Mouse (Mus musculus) midbrain, embryonic 15.5 days (tissue): ENCODE results near the gene Mrpl48. TPM values are rescaled to one million over a fixed set of nuclear protein-coding genes. Genes with fewer than 3 reads are reported as not detected.
"Not testable (repeated sequence)": the region's sequence is repeated elsewhere in the genome, so short reads cannot be mapped to it uniquely, and the experiment has no call there.

Experiments
- ATAC-seq: fragments of 200-750 bp; cut with Nextera tagmentation; replicated peaks from 2 replicates; pipeline ENCODE4 v1.8.0; 2017; ENCODE audit warnings: moderate TSS enrichment
- H3K27ac ChIP-seq: fragments of 300-500 bp; sonication (generic); 2 replicates; pipeline ENCODE4 v1.5.1; 2015; ENCODE audit warnings: mild to moderate bottlenecking, inconsistent platforms
- H3K27me3 ChIP-seq: fragments of 300-500 bp; sonication (generic); replicated peaks from 2 replicates; pipeline ENCODE4 v1.6.1; 2015; ENCODE audit warnings: inconsistent platforms
- H3K36me3 ChIP-seq: fragments of 300-500 bp; sonication (generic); replicated peaks from 2 replicates; pipeline ENCODE4 v1.6.1; 2015; ENCODE audit warnings: inconsistent platforms
- H3K4me1 ChIP-seq: fragments of 300-500 bp; sonication (generic); 2 replicates; pipeline ENCODE4 v1.6.1; 2015; ENCODE audit warnings: inconsistent platforms
- H3K4me2 ChIP-seq: fragments of 300-500 bp; sonication (generic); 2 replicates; pipeline ENCODE4 v1.6.1; 2015; ENCODE audit warnings: inconsistent platforms, mild to moderate bottlenecking, moderate library complexity
- H3K4me3 ChIP-seq: fragments of 300-500 bp; sonication (generic); 2 replicates; pipeline ENCODE4 v1.5.1; 2015; ENCODE audit warnings: mild to moderate bottlenecking, inconsistent platforms
- H3K9ac ChIP-seq: fragments of 300-500 bp; sonication (generic); 2 replicates; pipeline ENCODE4 v1.6.1; 2015; ENCODE audit warnings: mild to moderate bottlenecking, inconsistent platforms
- H3K9me3 ChIP-seq: fragments of 300-500 bp; sonication (generic); 2 replicates; pipeline ENCODE4 v1.6.1; 2016; ENCODE audit warnings: inconsistent platforms
- WGBS: fragments of 180-500 bp; shearing (Covaris S2); methylation state at CpG from one replicate; pipeline ENCODE4 v1.1.7; 2015; ENCODE audit warnings: mixed read lengths; 5-methylcytosine and 5-hydroxymethylcytosine counted together
- polyA plus RNA-seq: library from polyadenylated mRNA; unstranded; fragments of >200 nt; fragmentation: Nextera tagmentation; extraction: Ambion mirVana; gene quantifications from 2 replicates; pipeline ENCODE4 v1.2.1, GENCODE M21; 2015

Gene Mrpl48
- polyA plus RNA-seq, 1 experiment from 2014 or later, result 80.2 TPM

GRCm38 (mm10) chr7:100582235-100582634, 25.9 kb downstream of the Mrpl48 start:
- Histone ChIP-seq H3K27ac (peak overlapping the region; percentile 95), H3K4me1 (peaks cover 12% of the 10 kb centered on the region), H3K4me3 (peak overlapping the region; percentile 54), H3K36me3 (no peaks in the 10 kb centered on the region), H3K4me2 (peak overlapping the region; percentile 61), H3K9ac (peak overlapping the region; percentile 64), H3K27me3 (no peaks in the 10 kb centered on the region), H3K9me3 (no peaks in the 10 kb centered on the region)
- ATAC-seq, result peak; percentile 75
- WGBS, result 44% methylated on average over 7 of the region's 7 CpGs

- Histone ChIP-seq H3K4me3 (no peak overlapping the region), H3K4me1 (peaks cover 12% of the 10 kb centered on the region), H3K4me2 (no peak overlapping the region), H3K27me3 (no peaks in the 10 kb centered on the region), H3K27ac (no peak overlapping the region), H3K9me3 (no peaks in the 10 kb centered on the region), H3K9ac (no peak overlapping the region), H3K36me3 (no peaks in the 10 kb centered on the region)
- ATAC-seq, result no peak
- 59% methylated on average over 2 of the region's 2 CpGs for WGBS
Measured at GRCm38 (mm10) chr7:100578794-100579193, 29.3 kb downstream of the Mrpl48 start.

DNA sequence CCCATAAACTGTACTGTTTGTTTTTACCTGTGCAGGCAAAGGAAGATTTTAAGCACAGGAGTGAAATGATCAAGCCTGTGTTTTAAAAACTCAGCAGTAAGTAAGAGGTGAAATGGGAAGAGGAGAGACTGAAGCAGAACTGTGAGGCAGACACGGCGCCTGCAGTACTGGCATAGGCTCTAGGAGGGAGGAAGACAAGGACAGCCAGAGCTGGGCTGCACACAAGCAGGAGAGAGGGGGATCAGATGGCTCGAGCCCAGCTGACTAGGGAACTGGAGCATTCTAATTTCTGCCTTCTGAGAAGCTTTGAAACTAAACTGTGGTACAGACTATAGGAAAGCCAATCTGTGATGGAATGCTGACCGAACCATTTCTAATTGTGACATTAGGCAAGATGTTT, 35.4 kb downstream of the Mrpl48 start:
- Histone ChIP-seq H3K27ac (no peak overlapping the region), H3K27me3 (no peaks in the 10 kb centered on the region), H3K4me3 (no peak overlapping the region), H3K9ac (no peak overlapping the region), H3K9me3 (no peaks in the 10 kb centered on the region), H3K36me3 (no peaks in the 10 kb centered on the region; the same call in 1 of the 2 replicates), H3K4me2 (no peak overlapping the region), H3K4me1 (no peaks in the 10 kb centered on the region)
- no peak for ATAC-seq
- 86% methylated on average over 4 of the region's 4 CpGs for WGBS

- 84% methylated on average over 4 of the region's 4 CpGs for WGBS
- no peak overlapping the region for H3K9ac ChIP-seq
- no peaks in the 10 kb centered on the region for H3K4me1 ChIP-seq
- no peaks in the 10 kb centered on the region; the same call in 1 of the 2 replicates for H3K36me3 ChIP-seq
- H3K27ac ChIP-seq, result no peak overlapping the region
- H3K9me3 ChIP-seq, result no peaks in the 10 kb centered on the region
- no peak for ATAC-seq
- H3K4me2 ChIP-seq, result no peak overlapping the region
- H3K27me3 ChIP-seq, result no peaks in the 10 kb centered on the region
- no peak overlapping the region for H3K4me3 ChIP-seq
Measured at GRCm38 (mm10) chr7:100572061-100572460, 36.0 kb downstream of the Mrpl48 start.

GRCm38 (mm10) chr7:100570930-100571715, 37.0 kb downstream of the Mrpl48 start:
- whole genome bisulfite sequencing, result 89% methylated on average over 3 of the region's 3 CpGs
- ATAC-seq, result no peak
- no peak overlapping the region for H3K9ac ChIP-seq
- H3K36me3 ChIP-seq, result no peaks in the 10 kb centered on the region; the same call in 1 of the 2 replicates
- no peaks in the 10 kb centered on the region for H3K4me1 ChIP-seq
- H3K27me3 ChIP-seq, result no peaks in the 10 kb centered on the region
- no peak overlapping the region for H3K4me3 ChIP-seq
- H3K4me2 ChIP-seq, result no peak overlapping the region
- H3K9me3 ChIP-seq, result no peaks in the 10 kb centered on the region
- no peak overlapping the region for H3K27ac ChIP-seq

GRCm38 (mm10) chr7:100569907-100570306, 38.2 kb downstream of the Mrpl48 start:
- Histone ChIP-seq H3K36me3 (peaks cover 2% of the 10 kb centered on the region; the same call in 1 of the 2 replicates), H3K4me3 (no peak overlapping the region), H3K27me3 (no peaks in the 10 kb centered on the region), H3K4me1 (no peaks in the 10 kb centered on the region), H3K9me3 (no peaks in the 10 kb centered on the region), H3K27ac (no peak overlapping the region), H3K4me2 (no peak overlapping the region), H3K9ac (no peak overlapping the region)
- ATAC-seq, result no peak

GRCm38 (mm10) chr7:100567238-100567637, 40.9 kb downstream of the Mrpl48 start:
- H3K36me3 ChIP-seq, H3K4me3 ChIP-seq, H3K4me1 ChIP-seq, H3K9ac ChIP-seq, ATAC-seq, H3K9me3 ChIP-seq, H3K4me2 ChIP-seq, H3K27ac ChIP-seq, H3K27me3 ChIP-seq: not testable (repeated sequence)
- WGBS, result 73% methylated on average over 5 of the region's 5 CpGs

GRCm38 (mm10) chr7:100561861-100562587, 46.1 kb downstream of the Mrpl48 start:
- peaks cover 11% of the 10 kb centered on the region for H3K4me1 ChIP-seq
- peak; percentile 39; the same call in 1 of the 2 replicates for ATAC-seq
- WGBS, result 44% methylated on average over 11 of the region's 11 CpGs
- no peak overlapping the region for H3K4me2 ChIP-seq
- 0 out of 2 replicates have a peak, but pooled peaks cover 3% of the 10 kb centered on the region for H3K36me3 ChIP-seq
- H3K4me3 ChIP-seq, result no peak overlapping the region
- H3K27ac ChIP-seq, result peak overlapping the region; percentile 77
- no peaks in the 10 kb centered on the region for H3K9me3 ChIP-seq
- H3K27me3 ChIP-seq, result no peaks in the 10 kb centered on the region
- no peak overlapping the region; the same call in 1 of the 2 replicates for H3K9ac ChIP-seq

- no peaks in the 10 kb centered on the region for H3K27me3 ChIP-seq
- H3K4me1 ChIP-seq, result peaks cover 24% of the 10 kb centered on the region
- no peak for ATAC-seq
- H3K36me3 ChIP-seq, result no peaks in the 10 kb centered on the region
- no peak overlapping the region for H3K4me2 ChIP-seq
- 84% methylated on average over 4 of the region's 4 CpGs for WGBS
- no peak overlapping the region for H3K9ac ChIP-seq
- H3K4me3 ChIP-seq, result no peak overlapping the region
- no peak overlapping the region for H3K27ac ChIP-seq
- H3K9me3 ChIP-seq, result no peaks in the 10 kb centered on the region
Measured at GRCm38 (mm10) chr7:100559331-100559730, 48.8 kb downstream of the Mrpl48 start.

GRCm38 (mm10) chr7:100557241-100557640, 50.9 kb downstream of the Mrpl48 start:
- no peak for ATAC-seq
- 89% methylated on average over 5 of the region's 5 CpGs for WGBS

DNA sequence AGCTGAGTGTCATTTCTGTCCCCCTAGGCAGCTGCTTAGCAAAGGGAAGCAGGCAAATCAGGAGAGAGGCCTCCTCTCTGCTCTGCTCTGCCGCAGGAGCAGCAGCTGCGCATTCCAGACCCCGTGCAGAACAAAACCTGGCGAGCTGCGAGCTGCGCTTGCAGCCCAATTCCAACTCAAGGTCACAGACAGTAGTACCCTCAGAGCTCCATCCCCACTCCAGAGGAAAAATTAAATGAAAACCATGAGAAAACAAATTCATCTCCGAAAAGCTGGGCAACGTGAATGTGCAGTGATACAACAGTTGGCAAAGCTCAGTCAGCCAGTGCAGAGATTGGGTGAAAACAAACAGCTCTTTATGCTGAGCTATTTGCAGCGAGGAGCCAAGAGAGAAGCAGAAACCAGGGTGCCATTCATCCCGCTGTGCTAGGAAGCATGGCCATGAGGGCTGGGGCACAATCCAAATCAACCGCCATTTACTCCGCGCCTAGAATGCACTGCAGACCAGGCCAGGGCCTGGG, 52.6 kb downstream of the Mrpl48 start:
- ATAC-seq, result peak; percentile 86
- no peaks in the 10 kb centered on the region for H3K9me3 ChIP-seq
- H3K27ac ChIP-seq, result peak overlapping the region; percentile 85
- no peak overlapping the region; the same call in 1 of the 2 replicates for H3K9ac ChIP-seq
- H3K4me3 ChIP-seq, result no peak overlapping the region
- no peaks in the 10 kb centered on the region for H3K27me3 ChIP-seq
- H3K36me3 ChIP-seq, result no peaks in the 10 kb centered on the region
- H3K4me2 ChIP-seq, result peak overlapping the region; percentile 19
- H3K4me1 ChIP-seq, result peaks cover 12% of the 10 kb centered on the region
- 17% methylated on average over 13 of the region's 13 CpGs for WGBS

More at GRCm38 (mm10) chr7:100557241-100557640, 50.9 kb downstream of the Mrpl48 start:
- Histone ChIP-seq H3K4me2 (no peak overlapping the region), H3K36me3 (no peaks in the 10 kb centered on the region), H3K9ac (no peak overlapping the region), H3K27ac (no peak overlapping the region), H3K9me3 (no peaks in the 10 kb centered on the region), H3K4me1 (peaks cover 18% of the 10 kb centered on the region), H3K4me3 (no peak overlapping the region), H3K27me3 (no peaks in the 10 kb centered on the region)

- H3K4me3 ChIP-seq, result no peak overlapping the region
- no peak overlapping the region for H3K4me2 ChIP-seq
- ATAC-seq, result no peak
- peaks cover 12% of the 10 kb centered on the region for H3K4me1 ChIP-seq
- H3K27me3 ChIP-seq, result no peaks in the 10 kb centered on the region
- H3K27ac ChIP-seq, result peak overlapping the region; percentile 85
- H3K9ac ChIP-seq, result no peak overlapping the region
- no peaks in the 10 kb centered on the region for H3K36me3 ChIP-seq
- H3K9me3 ChIP-seq, result no peaks in the 10 kb centered on the region
- 43% methylated on average over 5 of the region's 5 CpGs for WGBS
Measured at GRCm38 (mm10) chr7:100554939-100555338, 53.2 kb downstream of the Mrpl48 start.
